Mouse (Mus musculus): Measurements from ENCODE around the gene Eef1b2.

Gene Eef1b2

GRCm38 (mm10) chr1:63192306-63193065 lies 15.9 kb downstream of the Eef1b2 start:
- DNase-seq (ENCODE audit: low read depth): no peak

DNA sequence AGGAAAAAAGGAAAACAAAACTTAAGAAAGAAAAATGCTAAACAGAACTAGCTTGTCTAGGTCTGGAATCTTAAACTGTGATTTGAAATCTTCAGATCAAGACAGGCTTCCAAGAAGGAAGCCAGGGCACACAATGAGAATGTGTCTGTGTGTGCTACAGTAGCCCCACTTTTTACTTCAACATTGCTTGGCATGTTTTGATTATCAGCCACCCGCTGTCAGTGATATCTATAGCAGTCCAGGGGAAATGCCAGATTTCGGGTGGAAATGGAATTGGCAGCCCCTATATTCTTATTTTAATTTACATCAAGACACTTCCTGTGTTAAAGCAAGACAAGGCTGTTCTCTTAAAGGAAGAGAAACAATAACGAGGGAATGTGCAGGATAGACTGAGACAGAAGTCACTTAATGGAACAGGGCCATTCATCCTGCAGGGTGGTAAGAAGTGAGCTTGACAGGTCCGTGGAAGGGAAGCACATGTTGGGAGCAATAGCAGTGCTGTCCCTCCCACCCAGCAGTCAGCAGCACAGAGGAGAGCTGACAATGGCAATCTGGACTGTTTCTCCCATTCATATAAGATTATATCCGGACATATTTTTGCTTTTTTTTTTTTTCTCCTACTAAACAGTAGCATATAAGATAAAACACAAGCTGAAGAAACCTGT lies 19.4 kb downstream of the Eef1b2 start:
- DNase-seq (ENCODE audit: low read depth): no peak

- no peak for DNase-seq (ENCODE audit: low read depth)
Measured at GRCm38 (mm10) chr1:63199387-63199786, 22.8 kb downstream of the Eef1b2 start.

- no peak for DNase-seq (ENCODE audit: low read depth)
Measured at GRCm38 (mm10) chr1:63200322-63200721, 23.7 kb downstream of the Eef1b2 start.

DNA sequence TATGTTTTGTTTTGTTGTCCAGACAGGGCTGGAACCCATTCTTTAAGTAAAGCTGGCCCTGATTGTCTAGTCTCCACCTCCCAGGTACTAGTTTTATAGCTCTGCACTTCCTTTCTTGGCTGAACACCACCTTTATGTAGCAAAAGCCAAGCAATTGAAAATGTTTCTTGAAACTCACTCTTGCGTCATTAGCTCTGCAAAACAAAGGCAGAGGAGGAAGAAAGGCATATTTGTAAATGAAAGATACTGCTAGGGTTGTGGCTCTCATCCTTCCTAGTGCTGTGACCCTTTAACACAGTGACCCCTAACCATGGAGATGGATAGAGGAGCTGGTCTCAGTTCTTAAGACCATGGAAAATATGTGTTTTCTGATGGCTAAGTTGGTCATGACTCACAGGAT lies 25.0 kb downstream of the Eef1b2 start:
- no peak for DNase-seq (ENCODE audit: low read depth)

GRCm38 (mm10) chr1:63203471-63203870 lies 26.8 kb downstream of the Eef1b2 start:
- no peak for DNase-seq (ENCODE audit: low read depth)

- no peak for DNase-seq (ENCODE audit: low read depth)
Measured at GRCm38 (mm10) chr1:63203950-63204659, 27.5 kb downstream of the Eef1b2 start.

DNA sequence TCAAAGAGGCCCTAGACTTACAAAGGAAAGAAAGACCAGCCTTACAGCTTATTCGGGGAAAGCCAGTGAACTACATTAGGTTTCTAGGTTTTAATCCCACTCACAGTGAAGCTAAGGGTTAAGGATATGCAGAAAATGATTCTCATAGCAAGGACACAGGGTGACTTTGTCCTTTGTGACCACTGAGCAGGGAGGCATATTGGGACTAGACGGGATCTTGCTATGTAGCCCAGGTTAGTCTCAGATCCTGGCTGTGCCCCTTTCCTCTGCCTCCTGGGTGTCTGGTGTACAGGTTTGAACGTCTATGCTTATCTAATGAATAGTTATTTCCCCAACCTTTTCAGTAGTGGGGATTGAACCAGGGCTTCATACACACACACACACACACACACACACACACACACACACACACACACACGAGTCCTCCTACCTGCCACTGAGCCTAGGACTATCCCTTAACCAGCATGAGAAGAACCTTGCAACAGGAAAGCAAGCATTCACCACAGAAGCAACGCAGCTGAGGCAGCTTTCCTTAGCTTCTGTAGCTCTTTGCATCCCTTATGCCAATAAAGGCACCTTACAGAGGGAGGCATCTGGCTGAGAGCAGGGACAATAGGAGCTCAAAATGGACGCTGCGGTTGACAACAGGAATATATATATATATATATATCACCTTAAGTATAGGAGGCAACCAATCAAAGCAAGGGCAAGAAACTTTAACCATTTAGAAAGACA lies 28.2 kb downstream of the Eef1b2 start:
- DNase-seq (ENCODE audit: low read depth): no peak

DNA sequence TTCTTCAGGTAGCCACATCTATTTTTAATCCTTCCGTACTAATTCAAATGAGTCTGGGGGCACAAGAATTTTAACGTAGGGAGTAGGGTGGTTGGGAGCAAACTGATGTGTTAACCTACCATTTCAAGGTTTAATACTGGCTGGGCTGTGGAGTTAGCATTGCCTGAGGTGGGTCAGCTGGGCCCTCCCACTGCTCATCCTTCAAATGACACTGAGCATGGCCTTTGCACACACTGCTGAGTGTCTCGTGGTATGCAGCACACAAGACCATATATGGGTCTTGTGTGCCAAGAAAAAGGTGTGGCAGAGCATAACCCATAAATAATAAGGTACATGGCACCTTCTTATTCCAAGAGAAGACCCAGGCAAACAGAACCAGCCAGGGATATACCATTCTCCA lies 31.0 kb downstream of the Eef1b2 start:
- DNase-seq (ENCODE audit: low read depth): no peak

DNA sequence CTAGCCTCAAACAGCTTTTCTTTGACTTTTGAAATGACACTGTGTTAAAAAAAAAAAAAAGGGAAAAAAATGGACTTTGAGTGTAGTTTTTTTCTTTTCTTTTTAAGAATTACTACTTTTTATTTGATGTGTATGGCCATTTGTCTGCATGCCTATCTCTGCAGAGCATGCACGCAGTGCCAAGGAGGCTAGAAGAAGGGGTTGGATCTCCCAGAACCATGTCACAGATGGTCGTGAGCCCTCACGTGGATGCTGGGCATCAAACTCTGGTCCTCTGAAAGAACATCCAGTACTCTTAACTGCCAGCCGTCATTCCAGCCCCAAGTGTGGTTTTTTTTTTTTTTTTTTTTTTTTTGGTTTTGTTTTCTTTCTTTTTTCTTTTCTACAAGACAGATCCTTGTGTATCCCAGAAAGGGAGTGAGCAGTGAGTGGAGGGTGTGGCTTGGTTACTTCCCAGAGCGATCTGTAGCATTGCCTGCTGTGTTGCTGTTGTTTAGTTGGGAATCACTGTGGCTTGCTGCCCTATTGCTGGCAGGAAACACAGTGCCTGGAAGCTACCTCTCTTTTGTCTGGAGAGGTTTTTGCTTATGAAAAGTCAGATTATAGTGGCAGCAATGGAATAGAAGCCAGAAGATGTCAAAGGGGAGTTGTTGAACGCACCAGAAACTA lies 33.4 kb downstream of the Eef1b2 start:
- no peak for DNase-seq (ENCODE audit: low read depth)

GRCm38 (mm10) chr1:63213478-63214270 lies 37.0 kb downstream of the Eef1b2 start:
- no peak for DNase-seq (ENCODE audit: low read depth)

- DNase-seq (ENCODE audit: low read depth): no peak
Measured at GRCm38 (mm10) chr1:63214271-63214558, 37.6 kb downstream of the Eef1b2 start, which contains the start of gene Gpr1. TSS of gene Gpr1 (minus strand) at chr1:63214543.

DNA sequence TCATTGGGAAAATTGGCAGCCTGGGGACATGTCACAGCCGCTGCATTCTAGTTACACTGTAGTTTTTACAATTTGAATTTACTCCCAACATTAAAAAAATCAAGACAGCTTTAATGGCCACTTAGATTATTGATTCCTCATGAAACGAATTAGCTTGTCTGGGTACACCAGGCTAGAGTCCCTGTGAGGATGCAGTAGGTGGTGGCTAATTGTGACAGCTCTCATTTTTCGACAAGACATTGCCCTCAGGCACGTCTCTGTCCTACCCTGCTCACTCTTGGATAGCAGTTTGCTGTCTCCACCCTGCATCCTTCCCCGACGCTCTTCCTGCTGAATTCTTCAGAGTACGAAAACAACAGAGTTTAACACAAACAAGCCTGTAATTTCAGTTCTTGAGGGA lies 38.0 kb downstream of the Eef1b2 start:
- DNase-seq (ENCODE audit: low read depth): no peak

GRCm38 (mm10) chr1:63219277-63219676 lies 42.7 kb downstream of the Eef1b2 start:
- no peak for DNase-seq (ENCODE audit: low read depth)

DNA sequence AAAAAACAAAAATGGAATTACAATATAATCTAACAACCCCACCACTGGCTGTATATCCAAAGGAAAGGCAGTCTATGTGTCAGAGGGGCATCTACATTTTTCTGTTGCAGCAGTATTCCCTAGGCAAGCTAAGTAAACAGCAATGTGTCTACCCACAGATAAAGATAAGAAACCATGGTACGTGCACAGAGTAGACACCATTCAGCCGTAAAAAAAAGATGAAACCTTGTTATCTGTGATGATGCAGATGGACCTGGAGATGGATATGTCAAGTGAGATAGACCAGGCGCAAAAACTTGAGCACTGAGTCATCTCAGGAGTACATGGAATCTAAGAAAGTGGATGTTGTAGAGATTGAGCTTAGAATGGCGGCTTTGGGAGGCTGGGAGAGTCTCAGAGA lies 48.4 kb downstream of the Eef1b2 start:
- DNase-seq (ENCODE audit: low read depth): no peak

DNA sequence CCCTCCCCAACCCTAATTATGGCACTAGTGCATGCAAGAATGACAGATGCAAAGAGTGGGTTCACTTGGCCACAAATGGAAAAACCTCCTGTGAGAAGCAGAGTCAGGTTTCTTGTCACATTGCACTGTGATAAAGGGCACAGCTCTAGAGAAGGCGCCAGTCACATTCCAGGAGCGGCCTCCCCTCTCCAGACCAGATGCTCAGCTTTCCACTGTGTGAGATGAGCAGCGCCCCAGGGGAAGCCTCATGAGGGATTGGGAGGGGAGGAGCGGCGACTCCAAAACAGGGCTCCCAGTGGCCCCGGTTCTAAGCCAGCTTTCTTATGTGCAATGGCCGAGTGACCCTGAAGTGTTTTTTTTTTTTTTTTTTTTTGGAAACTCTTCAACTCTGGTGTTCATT lies 49.3 kb downstream of the Eef1b2 start:
- no peak for DNase-seq (ENCODE audit: low read depth)

DNA sequence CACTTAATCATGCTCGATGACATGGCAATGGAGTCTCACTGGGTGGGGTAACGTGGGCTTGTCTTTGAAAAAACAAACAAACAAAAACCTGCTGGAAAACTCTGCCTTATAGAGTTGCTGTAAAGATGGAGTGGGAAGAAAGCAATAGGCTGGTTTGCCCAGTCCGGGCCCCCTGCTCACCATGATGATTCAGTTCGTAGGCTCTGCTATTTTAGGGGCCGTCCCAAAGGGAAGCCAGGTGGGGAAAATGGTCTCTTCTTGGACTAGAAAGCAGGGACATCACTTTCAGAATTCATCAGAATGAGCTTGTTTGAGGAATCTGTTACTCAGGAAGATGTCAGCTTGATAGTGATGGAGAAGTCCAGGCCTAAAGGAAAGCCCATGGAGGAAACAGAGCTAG lies 50.6 kb downstream of the Eef1b2 start:
- no peak for DNase-seq (ENCODE audit: low read depth)

Data from induced T-regulatory cell, adult 2 months (primary cell).